Mouse (Mus musculus) 3134 (cell line): ENCODE data around the gene Iqcd.

Experiments used
- DNase-seq: peaks from one replicate; pipeline ENCODE4 v3.0.0-alpha.2; 2011; ENCODE audit warnings: low spot score; ENCODE audit not compliant: insufficient read length; ENCODE audit errors: extremely low read depth

Iqcd gene

GRCm38 (mm10) chr5:120624427-120624826 lies 35.6 kb downstream of the Iqcd start:
- no peak for DNase-seq

- DNase-seq = no peak
These were observed 37.6 kb downstream of the Iqcd start for GRCm38 (mm10) chr5:120626399-120626798.

- no peak for DNase-seq
These were observed 38.9 kb downstream of the Iqcd start for GRCm38 (mm10) chr5:120627515-120628300.

GRCm38 (mm10) chr5:120628624-120629023 lies 39.8 kb downstream of the Iqcd start:
- no peak for DNase-seq

GRCm38 (mm10) chr5:120631128-120631527 lies 42.3 kb downstream of the Iqcd start:
- no peak for DNase-seq

GRCm38 (mm10) chr5:120631892-120632291 lies 43.1 kb downstream of the Iqcd start:
- no peak for DNase-seq

GRCm38 (mm10) chr5:120634131-120634530 lies 45.3 kb downstream of the Iqcd start, which contains the start of gene Cfap73:
Cfap73 (minus strand) TSS chr5:120634235.
- no peak for DNase-seq

GRCm38 (mm10) chr5:120634860-120635259 lies 46.0 kb downstream of the Iqcd start:
- no peak for DNase-seq

GRCm38 (mm10) chr5:120635633-120636032 lies 46.8 kb downstream of the Iqcd start:
- no peak for DNase-seq

GRCm38 (mm10) chr5:120640094-120640493 lies 51.3 kb downstream of the Iqcd start:
- no peak for DNase-seq

- no peak for DNase-seq
These were observed 54.7 kb downstream of the Iqcd start for GRCm38 (mm10) chr5:120643365-120644085.

GRCm38 (mm10) chr5:120644227-120644626 lies 55.4 kb downstream of the Iqcd start:
- DNase-seq = no peak

- no peak for DNase-seq
These were observed 57.0 kb downstream of the Iqcd start for GRCm38 (mm10) chr5:120645851-120646250.

GRCm38 (mm10) chr5:120647361-120647760 lies 58.5 kb downstream of the Iqcd start:
- DNase-seq = no peak

- no peak for DNase-seq
These were observed 59.1 kb downstream of the Iqcd start for GRCm38 (mm10) chr5:120647814-120648491.

- DNase-seq = no peak
These were observed 60.0 kb downstream of the Iqcd start, which contains the start of gene Rasal1 for GRCm38 (mm10) chr5:120648569-120649373. Rasal1 (plus strand) TSS chr5:120648812.

- no peak for DNase-seq
These were observed 60.6 kb downstream of the Iqcd start for GRCm38 (mm10) chr5:120649374-120649933.

- DNase-seq = no peak
These were observed 61.1 kb downstream of the Iqcd start for GRCm38 (mm10) chr5:120649938-120650337.

GRCm38 (mm10) chr5:120651230-120651629 lies 62.4 kb downstream of the Iqcd start:
- no peak for DNase-seq
